Mouse (Mus musculus): ENCODE data around the gene Plin2. TPM values are rescaled to one million over a fixed set of nuclear protein-coding genes. Genes with fewer than 3 reads are reported as not detected.
A peak's percentile ranks its signal among the peaks of the same experiment; 100 is the strongest.
"Not testable (repeated sequence)": the region's sequence is repeated elsewhere in the genome, so short reads cannot be mapped to it uniquely, and the experiment has no call there.

Gene Plin2
- polyA plus RNA-seq, 1 experiment from 2014 or later = 75.1 TPM

- H3K27me3 ChIP-seq (replicated peaks; ENCODE audit: control insufficient read depth, insufficient read depth, low read length) = no peaks in the 10 kb centered on the region
- peaks cover 21% of the 10 kb centered on the region for H3K4me1 ChIP-seq (replicated peaks; ENCODE audit: control insufficient read depth, insufficient read depth, low read length)
- ATAC-seq (replicated peaks; ENCODE audit: low FRiP score, low TSS enrichment, low read depth) (no peak), DNase-seq (ENCODE audit: low spot score) (peak; percentile 41)
- WGBS = 74% methylated on average over 3 of the region's 3 CpGs
- H3K4me3 ChIP-seq (ENCODE audit: low read depth, low read length) = no peak overlapping the region
- no peak overlapping the region for H3K4me2 ChIP-seq (ENCODE audit: low read length)
- H3K36me3 ChIP-seq (ENCODE audit: control insufficient read depth, insufficient read depth, low read length) = peaks cover 32% of the 10 kb centered on the region
- H3K9me3 ChIP-seq (ENCODE audit: control insufficient read depth, low read length) = no peaks in the 10 kb centered on the region
- no peak overlapping the region for H3K27ac ChIP-seq (ENCODE audit: low read depth)
- no peak overlapping the region for H3K9ac ChIP-seq (ENCODE audit: low read length)
These were observed 4.3 kb downstream of the Plin2 start for GRCm38 (mm10) chr4:86665596-86665995.

- no peak overlapping the region for H3K4me2 ChIP-seq (ENCODE audit: low read length)
- H3K27ac ChIP-seq (ENCODE audit: low read depth) = peak overlapping the region; percentile 38; the same call in 1 of the 2 replicates
- no peaks in the 10 kb centered on the region for H3K27me3 ChIP-seq (replicated peaks; ENCODE audit: control insufficient read depth, insufficient read depth, low read length)
- peaks cover 18% of the 10 kb centered on the region for H3K4me1 ChIP-seq (replicated peaks; ENCODE audit: control insufficient read depth, insufficient read depth, low read length)
- H3K36me3 ChIP-seq (ENCODE audit: control insufficient read depth, insufficient read depth, low read length) = peaks cover 49% of the 10 kb centered on the region
- ATAC-seq (replicated peaks; ENCODE audit: low FRiP score, low TSS enrichment, low read depth) = no peak
- WGBS = 43% methylated on average over 4 of the region's 4 CpGs
- no peak overlapping the region for H3K9ac ChIP-seq (ENCODE audit: low read length)
- H3K9me3 ChIP-seq (ENCODE audit: control insufficient read depth, low read length) = no peaks in the 10 kb centered on the region
- H3K4me3 ChIP-seq (ENCODE audit: low read depth, low read length) = no peak overlapping the region
- DNase-seq (ENCODE audit: low spot score) = no peak
These were observed 5.9 kb downstream of the Plin2 start for GRCm38 (mm10) chr4:86663919-86664318.

DNA sequence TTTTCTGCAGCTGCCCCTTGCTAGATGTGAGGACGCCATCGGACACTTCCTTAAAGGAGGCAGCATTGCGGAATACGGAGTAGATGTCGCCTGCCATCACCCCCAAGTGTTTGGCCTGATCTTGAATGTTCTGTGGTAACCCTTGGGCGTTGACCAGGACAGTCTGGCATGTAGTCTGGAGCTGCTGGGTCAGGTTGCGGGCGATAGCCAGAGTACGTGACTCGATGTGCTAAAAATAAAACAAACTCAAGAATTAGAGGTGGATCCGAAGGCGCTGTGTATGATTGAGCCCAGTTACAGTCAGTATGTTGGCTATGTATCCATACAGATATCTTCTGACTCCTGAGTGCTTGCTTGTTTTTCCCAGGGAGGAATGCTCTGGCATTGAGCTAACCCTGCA, 12.7 kb downstream of the Plin2 start:
- Histone ChIP-seq H3K9ac (ENCODE audit: low read length) (no peak overlapping the region), H3K27me3 (replicated peaks; ENCODE audit: control insufficient read depth, insufficient read depth, low read length) (no peaks in the 10 kb centered on the region), H3K27ac (ENCODE audit: low read depth) (no peak overlapping the region), H3K36me3 (ENCODE audit: control insufficient read depth, insufficient read depth, low read length) (peaks cover 66% of the 10 kb centered on the region), H3K9me3 (ENCODE audit: control insufficient read depth, low read length) (no peaks in the 10 kb centered on the region), H3K4me1 (replicated peaks; ENCODE audit: control insufficient read depth, insufficient read depth, low read length) (no peaks in the 10 kb centered on the region), H3K4me3 (ENCODE audit: low read depth, low read length) (no peak overlapping the region), H3K4me2 (ENCODE audit: low read length) (no peak overlapping the region)
- WGBS = 93% methylated on average over 12 of the region's 12 CpGs
- DNase-seq (ENCODE audit: low spot score) = no peak
- no peak for ATAC-seq (replicated peaks; ENCODE audit: low FRiP score, low TSS enrichment, low read depth)

DNA sequence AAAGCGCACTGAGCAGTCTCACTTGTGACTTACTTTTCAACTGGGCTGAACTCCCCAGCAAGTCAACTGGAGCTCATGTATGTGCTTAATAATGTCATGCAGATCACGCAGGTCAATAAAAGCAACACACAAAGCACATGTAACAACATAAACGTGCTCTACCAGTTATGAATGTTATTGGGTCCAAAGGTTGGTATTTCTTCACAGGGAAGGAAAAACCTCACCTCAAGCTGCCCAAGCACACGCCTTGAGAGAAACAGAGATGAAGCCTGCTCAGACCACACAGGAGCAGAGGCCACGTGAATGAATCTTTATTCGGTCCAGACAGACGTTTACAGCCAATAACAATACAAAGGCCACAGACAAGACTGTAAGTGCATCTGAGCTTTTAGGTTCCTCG, 13.4 kb downstream of the Plin2 start:
- 88% methylated on average over 8 of the region's 8 CpGs for WGBS
- peaks cover 60% of the 10 kb centered on the region for H3K36me3 ChIP-seq (ENCODE audit: control insufficient read depth, insufficient read depth, low read length)
- H3K27ac ChIP-seq (ENCODE audit: low read depth) = not testable (repeated sequence)

DNA sequence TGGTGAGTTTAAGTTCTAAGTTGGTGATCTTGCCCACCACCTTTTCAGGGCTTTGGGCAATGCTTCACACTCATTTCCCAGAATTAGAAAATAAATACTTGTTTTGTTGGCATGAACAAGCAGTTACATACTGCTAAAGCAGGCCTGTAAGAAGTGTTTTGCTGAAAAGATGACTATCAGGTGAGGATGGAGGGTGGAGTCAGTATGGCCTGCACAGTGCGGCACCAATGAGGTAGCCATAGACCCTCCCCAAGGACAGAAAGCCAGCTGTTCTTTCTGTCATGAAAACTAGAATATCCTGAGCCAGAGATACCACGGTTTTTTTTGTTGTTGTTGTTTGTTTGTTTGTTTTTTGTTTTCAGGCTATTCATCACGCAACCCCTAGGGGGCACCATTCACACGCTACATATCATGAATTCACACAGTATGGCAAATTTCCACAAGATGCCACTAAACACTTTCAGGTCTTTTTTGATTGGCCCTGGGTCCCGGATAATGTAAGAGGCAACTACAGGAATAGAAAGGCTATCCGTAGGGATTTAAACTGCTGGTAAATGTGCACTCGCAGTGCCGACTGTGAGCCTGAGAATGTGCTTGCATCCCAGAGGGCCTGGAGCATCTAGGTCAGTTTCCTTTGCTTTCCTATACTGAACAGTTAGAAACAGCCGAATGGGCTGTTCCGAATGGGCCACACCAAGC, 18.0 kb downstream of the Plin2 start:
- no peaks in the 10 kb centered on the region for H3K4me1 ChIP-seq (replicated peaks; ENCODE audit: control insufficient read depth, insufficient read depth, low read length)
- no peak overlapping the region for H3K9ac ChIP-seq (ENCODE audit: low read length)
- no peak for DNase-seq (ENCODE audit: low spot score)
- no peaks in the 10 kb centered on the region for H3K27me3 ChIP-seq (replicated peaks; ENCODE audit: control insufficient read depth, insufficient read depth, low read length)
- no peaks in the 10 kb centered on the region for H3K9me3 ChIP-seq (ENCODE audit: control insufficient read depth, low read length)
- no peak overlapping the region for H3K4me3 ChIP-seq (ENCODE audit: low read depth, low read length)
- no peak overlapping the region for H3K4me2 ChIP-seq (ENCODE audit: low read length)
- no peak overlapping the region for H3K27ac ChIP-seq (ENCODE audit: low read depth)
- no peak for ATAC-seq (replicated peaks; ENCODE audit: low FRiP score, low TSS enrichment, low read depth)
- WGBS = 74% methylated on average over 10 of the region's 10 CpGs
- peaks cover 14% of the 10 kb centered on the region for H3K36me3 ChIP-seq (ENCODE audit: control insufficient read depth, insufficient read depth, low read length)

More for the DNA sequence above, 13.4 kb downstream of the Plin2 start:
- not testable (repeated sequence) for ATAC-seq (replicated peaks; ENCODE audit: low FRiP score, low TSS enrichment, low read depth); H3K4me2 ChIP-seq (ENCODE audit: low read length); H3K4me1 ChIP-seq (replicated peaks; ENCODE audit: control insufficient read depth, insufficient read depth, low read length); H3K27me3 ChIP-seq (replicated peaks; ENCODE audit: control insufficient read depth, insufficient read depth, low read length); H3K9me3 ChIP-seq (ENCODE audit: control insufficient read depth, low read length); H3K4me3 ChIP-seq (ENCODE audit: low read depth, low read length); H3K9ac ChIP-seq (ENCODE audit: low read length); DNase-seq (ENCODE audit: low spot score)

GRCm38 (mm10) chr4:86648394-86648793, 21.5 kb downstream of the Plin2 start:
- 91% methylated on average over 10 of the region's 13 CpGs for WGBS
- not testable (repeated sequence) for H3K4me3 ChIP-seq (ENCODE audit: low read depth, low read length); ATAC-seq (replicated peaks; ENCODE audit: low FRiP score, low TSS enrichment, low read depth); H3K9ac ChIP-seq (ENCODE audit: low read length); DNase-seq (ENCODE audit: low spot score); H3K27me3 ChIP-seq (replicated peaks; ENCODE audit: control insufficient read depth, insufficient read depth, low read length); H3K27ac ChIP-seq (ENCODE audit: low read depth); H3K4me2 ChIP-seq (ENCODE audit: low read length); H3K4me1 ChIP-seq (replicated peaks; ENCODE audit: control insufficient read depth, insufficient read depth, low read length); H3K9me3 ChIP-seq (ENCODE audit: control insufficient read depth, low read length); H3K36me3 ChIP-seq (ENCODE audit: control insufficient read depth, insufficient read depth, low read length)

- WGBS = 91% methylated on average over 9 of the region's 9 CpGs
- not testable (repeated sequence) for H3K27ac ChIP-seq (ENCODE audit: low read depth); H3K27me3 ChIP-seq (replicated peaks; ENCODE audit: control insufficient read depth, insufficient read depth, low read length); H3K4me1 ChIP-seq (replicated peaks; ENCODE audit: control insufficient read depth, insufficient read depth, low read length); H3K36me3 ChIP-seq (ENCODE audit: control insufficient read depth, insufficient read depth, low read length); H3K9me3 ChIP-seq (ENCODE audit: control insufficient read depth, low read length); H3K9ac ChIP-seq (ENCODE audit: low read length); ATAC-seq (replicated peaks; ENCODE audit: low FRiP score, low TSS enrichment, low read depth); DNase-seq (ENCODE audit: low spot score); H3K4me3 ChIP-seq (ENCODE audit: low read depth, low read length); H3K4me2 ChIP-seq (ENCODE audit: low read length)
These were observed 32.3 kb downstream of the Plin2 start for GRCm38 (mm10) chr4:86637561-86637960.

- ATAC-seq (replicated peaks; ENCODE audit: low FRiP score, low TSS enrichment, low read depth); H3K4me2 ChIP-seq (ENCODE audit: low read length); H3K27ac ChIP-seq (ENCODE audit: low read depth); H3K9ac ChIP-seq (ENCODE audit: low read length); H3K9me3 ChIP-seq (ENCODE audit: control insufficient read depth, low read length); DNase-seq (ENCODE audit: low spot score); H3K27me3 ChIP-seq (replicated peaks; ENCODE audit: control insufficient read depth, insufficient read depth, low read length); H3K36me3 ChIP-seq (ENCODE audit: control insufficient read depth, insufficient read depth, low read length); H3K4me1 ChIP-seq (replicated peaks; ENCODE audit: control insufficient read depth, insufficient read depth, low read length); H3K4me3 ChIP-seq (ENCODE audit: low read depth, low read length): not testable (repeated sequence)
These were observed 35.0 kb downstream of the Plin2 start for GRCm38 (mm10) chr4:86634873-86635272.

DNA sequence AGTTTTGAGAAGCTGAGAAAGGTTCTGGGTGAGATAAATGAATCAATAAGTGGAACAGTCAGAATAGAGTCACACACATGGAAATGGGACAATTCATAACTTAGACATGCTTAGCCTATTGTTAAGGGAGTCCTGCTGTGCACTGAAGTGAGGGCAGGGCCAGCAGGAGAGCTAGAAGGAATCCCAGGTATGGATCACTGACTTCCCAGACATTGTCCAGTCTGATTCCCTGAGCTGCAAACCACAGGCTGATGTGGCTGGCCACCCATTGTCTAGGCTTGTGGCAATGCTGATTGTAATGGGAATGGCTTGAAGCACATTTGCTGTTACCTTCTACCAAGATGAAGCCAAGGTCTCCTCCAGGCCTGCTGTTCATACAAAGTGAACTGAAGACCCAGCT, 35.5 kb downstream of the Plin2 start:
- H3K4me3 ChIP-seq (ENCODE audit: low read depth, low read length); H3K4me2 ChIP-seq (ENCODE audit: low read length); ATAC-seq (replicated peaks; ENCODE audit: low FRiP score, low TSS enrichment, low read depth); H3K9ac ChIP-seq (ENCODE audit: low read length); H3K27me3 ChIP-seq (replicated peaks; ENCODE audit: control insufficient read depth, insufficient read depth, low read length); H3K36me3 ChIP-seq (ENCODE audit: control insufficient read depth, insufficient read depth, low read length); H3K9me3 ChIP-seq (ENCODE audit: control insufficient read depth, low read length); H3K4me1 ChIP-seq (replicated peaks; ENCODE audit: control insufficient read depth, insufficient read depth, low read length); H3K27ac ChIP-seq (ENCODE audit: low read depth); DNase-seq (ENCODE audit: low spot score): not testable (repeated sequence)

All from intestine, embryonic 14.5 days (tissue).